ENCODE assay signal across 8 mouse cellular contexts in the genomic region with DNA sequence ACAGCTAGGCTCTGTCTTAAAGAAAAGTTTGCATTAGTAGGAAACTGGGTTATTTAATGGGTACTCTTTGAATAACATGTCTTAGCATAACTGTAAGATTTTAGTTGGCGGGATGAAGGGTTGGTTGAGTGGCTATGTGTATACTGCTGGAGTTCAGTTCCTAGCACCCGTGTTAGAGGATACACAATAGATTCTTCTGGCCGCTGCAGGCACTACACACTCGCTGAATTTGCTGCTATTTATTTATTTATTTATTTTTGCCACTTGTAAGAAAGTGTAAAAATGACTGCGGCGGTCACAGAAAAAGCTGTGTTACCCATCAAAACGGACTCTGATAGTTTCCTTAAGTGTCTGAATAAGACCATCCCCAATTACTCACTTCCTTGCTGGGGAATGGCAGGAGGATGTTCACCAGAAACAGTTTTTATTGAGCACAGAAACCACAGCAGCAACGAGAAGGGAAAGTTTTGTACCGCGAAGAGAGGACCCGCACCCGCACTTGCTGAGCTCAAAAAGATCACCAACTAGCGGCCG. TPM values are rescaled to one million over a fixed set of nuclear protein-coding genes. Genes with fewer than 3 reads are reported as not detected.
A peak's percentile ranks its signal among the peaks of the same experiment; 100 is the strongest.
DNase-seq lines count a peak whose midpoint lies in the region; ATAC-seq and TF ChIP-seq lines count a peak whose summit lies in the region.

No protein-coding gene starts in this region.

- H3K4me3 ChIP-seq in cerebellum, adult 2 months (replicated peaks; ENCODE audit: insufficient read depth, low read depth, low read length): peak overlapping the region; percentile 94
- peak overlapping the region; percentile 75 for H3K4me3 ChIP-seq in limb, embryonic 10.5 days
- peak overlapping the region; percentile 74 for H3K4me3 ChIP-seq in neural tube, embryonic 12.5 days

- TF ChIP-seq POLR2A in cerebellum, adult 2 months (IDR thresholded peaks at IDR 0.05; ENCODE audit: borderline replicate concordance, insufficient read depth, low read length): no peak

- H3K27ac ChIP-seq in cerebellum, adult 2 months (ENCODE audit: insufficient read depth, low read length): peak overlapping the region; percentile 58
- H3K27ac ChIP-seq in limb, embryonic 10.5 days: peak overlapping the region; percentile 91
- H3K27ac ChIP-seq in neural tube, embryonic 12.5 days: peak overlapping the region; percentile 64

- no peaks in the 10 kb centered on the region for H3K9me3 ChIP-seq in limb, embryonic 10.5 days (replicated peaks)
- no peaks in the 10 kb centered on the region for H3K9me3 ChIP-seq in neural tube, embryonic 12.5 days

- peaks cover 13% of the 10 kb centered on the region for H3K36me3 ChIP-seq in limb, embryonic 10.5 days
- peaks cover 9% of the 10 kb centered on the region; the same call in 1 of the 2 replicates for H3K36me3 ChIP-seq in neural tube, embryonic 12.5 days

- no peaks in the 10 kb centered on the region for H3K4me1 ChIP-seq in cerebellum, adult 2 months (ENCODE audit: control insufficient read depth, insufficient read depth, low read length)
- H3K4me1 ChIP-seq in limb, embryonic 10.5 days: peaks cover 5% of the 10 kb centered on the region
- H3K4me1 ChIP-seq in neural tube, embryonic 12.5 days: peaks cover 6% of the 10 kb centered on the region; the same call in 1 of the 2 replicates

- TF ChIP-seq CTCF in cerebellum, adult 2 months (IDR thresholded peaks at IDR 0.05; ENCODE audit: borderline replicate concordance, insufficient read depth, low read depth, low read length): no peak

- ATAC-seq in neural tube, embryonic 12.5 days (ENCODE audit: low FRiP score, low read depth): no peak

- H3K9ac ChIP-seq in neural tube, embryonic 12.5 days: peak overlapping the region; percentile 48

- 1% methylated on average over 14 of the region's 14 CpGs for WGBS in cerebellum, adult 2 months
- 5% methylated on average over 14 of the region's 14 CpGs for WGBS in limb, embryonic 10.5 days
- 2% methylated on average over 14 of the region's 14 CpGs for WGBS in neural tube, embryonic 12.5 days

- H3K4me2 ChIP-seq in neural tube, embryonic 12.5 days (replicated peaks): peak overlapping the region; percentile 67

- intact Hi-C loops in left cerebral cortex, postnatal 25 days (cut with DNase I): loop anchor here (1.0 kb wide), 1 partner anchor 28 kb away; a partner anchor contains a TSS

- no peaks in the 10 kb centered on the region for H3K27me3 ChIP-seq in cerebellum, adult 2 months (ENCODE audit: control insufficient read depth, insufficient read depth, low read length)
- H3K27me3 ChIP-seq in limb, embryonic 10.5 days (ENCODE audit: low read depth, poor library complexity, severe bottlenecking): no peaks in the 10 kb centered on the region
- H3K27me3 ChIP-seq in neural tube, embryonic 12.5 days (replicated peaks): no peaks in the 10 kb centered on the region

- DNase-seq in cerebellum, adult 2 months: no peak
- DNase-seq in cerebellum, adult 18-20 months: no peak
- DNase-seq in thymus, postnatal 14 days: peak; percentile 4
- no peak for DNase-seq in thymus, postnatal 0 days (ENCODE audit: low spot score)
- DNase-seq in limb, embryonic 10.5 days (ENCODE audit: low spot score): peak; percentile 34
- no peak for DNase-seq in left cerebral cortex, postnatal 25 days (ENCODE audit: low spot score in 2 of 2)
- no peak for DNase-seq in cerebellum, adult 9-11 months

RNA-seq across cellular contexts. Expression of a gene that starts 0.7 kb away (rescaled TPM):
- polyA plus RNA-seq in cerebellum, adult 2 months (2012; rRNA removed): 65.3 and 72.8 TPM in 2 replicates
- 84.7 and 96.1 TPM in 2 replicates for polyA plus RNA-seq in thymus, postnatal 0 days (2015; fragmentation: Nextera tagmentation; extraction: Ambion mirVana)
- 105 and 112 TPM in 2 replicates for polyA plus RNA-seq in limb, embryonic 10.5 days (2016; fragmentation: Nextera tagmentation; extraction: Ambion mirVana)
- 96.1 and 97.2 TPM in 2 replicates for polyA plus RNA-seq in neural tube, embryonic 12.5 days (2016; fragmentation: Nextera tagmentation; extraction: Ambion mirVana)
- 10 to 100 TPM; 48.4 to 50.1 TPM for total RNA-seq in left cerebral cortex, postnatal 25 days (2021)

RNA-seq across cellular contexts. Expression of a gene that starts 4.7 kb away (rescaled TPM):
- polyA plus RNA-seq in cerebellum, adult 2 months (2012; rRNA removed): 30.1 and 30.2 TPM in 2 replicates
- polyA plus RNA-seq in thymus, postnatal 0 days (2015; fragmentation: Nextera tagmentation; extraction: Ambion mirVana): 18.6 and 21.0 TPM in 2 replicates
- polyA plus RNA-seq in limb, embryonic 10.5 days (2016; fragmentation: Nextera tagmentation; extraction: Ambion mirVana): 66.0 and 67.0 TPM in 2 replicates
- polyA plus RNA-seq in neural tube, embryonic 12.5 days (2016; fragmentation: Nextera tagmentation; extraction: Ambion mirVana): 53.9 and 58.0 TPM in 2 replicates
- 10 to 100 TPM; 27.7 to 28.4 TPM for total RNA-seq in left cerebral cortex, postnatal 25 days (2021)

RNA-seq across cellular contexts. Expression of a gene that starts 27.8 kb away (rescaled TPM):
- polyA plus RNA-seq in cerebellum, adult 2 months (2012; rRNA removed): 21.4 and 24.7 TPM in 2 replicates
- polyA plus RNA-seq in thymus, postnatal 0 days (2015; fragmentation: Nextera tagmentation; extraction: Ambion mirVana): 19.0 and 21.5 TPM in 2 replicates
- polyA plus RNA-seq in limb, embryonic 10.5 days (2016; fragmentation: Nextera tagmentation; extraction: Ambion mirVana): 29.7 and 35.8 TPM in 2 replicates
- polyA plus RNA-seq in neural tube, embryonic 12.5 days (2016; fragmentation: Nextera tagmentation; extraction: Ambion mirVana): 33.3 and 33.9 TPM in 2 replicates
- total RNA-seq in left cerebral cortex, postnatal 25 days (2021): 10 to 100 TPM; 23.9 to 26.5 TPM

RNA-seq across cellular contexts. Expression of a gene that starts 28.1 kb away (rescaled TPM):
- 83.3 and 94.1 TPM in 2 replicates for polyA plus RNA-seq in cerebellum, adult 2 months (2012; rRNA removed)
- 0.25 and 0.63 TPM in 2 replicates for polyA plus RNA-seq in thymus, postnatal 0 days (2015; fragmentation: Nextera tagmentation; extraction: Ambion mirVana)
- 1.0 and 1.4 TPM in 2 replicates for polyA plus RNA-seq in limb, embryonic 10.5 days (2016; fragmentation: Nextera tagmentation; extraction: Ambion mirVana)
- polyA plus RNA-seq in neural tube, embryonic 12.5 days (2016; fragmentation: Nextera tagmentation; extraction: Ambion mirVana): 5.2 and 7.2 TPM in 2 replicates
- total RNA-seq in left cerebral cortex, postnatal 25 days (2021): 100 to 1,000 TPM; 154 to 164 TPM

RNA-seq across cellular contexts. Expression of a gene that starts 38.5 kb away (rescaled TPM):
- 87.1 and 99.1 TPM in 2 replicates for polyA plus RNA-seq in cerebellum, adult 2 months (2012; rRNA removed)
- polyA plus RNA-seq in thymus, postnatal 0 days (2015; fragmentation: Nextera tagmentation; extraction: Ambion mirVana): 60.4 and 67.0 TPM in 2 replicates
- 24.0 and 30.7 TPM in 2 replicates for polyA plus RNA-seq in limb, embryonic 10.5 days (2016; fragmentation: Nextera tagmentation; extraction: Ambion mirVana)
- polyA plus RNA-seq in neural tube, embryonic 12.5 days (2016; fragmentation: Nextera tagmentation; extraction: Ambion mirVana): 46.4 and 51.2 TPM in 2 replicates
- total RNA-seq in left cerebral cortex, postnatal 25 days (2021): 10 to 100 TPM; 49.7 to 51.4 TPM

Comparison
In these comparisons a context has a peak if more than half of its experiments do, and no peak if none do; other contexts are left out.
1. DNase-seq: peak in thymus, postnatal 14 days (single experiment) and limb, embryonic 10.5 days (single experiment); none in cerebellum, adult 2 months (0 of 2), cerebellum, adult 18-20 months (0 of 2), thymus, postnatal 0 days (single experiment), left cerebral cortex, postnatal 25 days (0 of 2) and cerebellum, adult 9-11 months (single experiment).
2. Peak in every context shown above with its lines, with median percentiles within 50 percentile points of each other: H3K27ac ChIP-seq and H3K4me3 ChIP-seq.